Mouse (Mus musculus) embryonic fibroblast, embryonic 13.5 days (primary cell): ENCODE data around the gene Syne2. TPM values are rescaled to one million over a fixed set of nuclear protein-coding genes. Genes with fewer than 3 reads are reported as not detected.
A peak's percentile ranks its signal among the peaks of the same experiment; 100 is the strongest.

Source experiments
- H3K27ac ChIP-seq: 2 replicates; pipeline ENCODE4 v1.5.1; 2012; ENCODE audit warnings: low read length, control low read depth, inconsistent platforms; ENCODE audit not compliant: insufficient read depth
- H3K4me1 ChIP-seq: 2 replicates; pipeline ENCODE4 v1.6.1; 2011; ENCODE audit warnings: low read length; ENCODE audit not compliant: control insufficient read depth, insufficient read depth
- H3K4me3 ChIP-seq: 2 replicates; pipeline ENCODE4 v1.5.1; 2011; ENCODE audit warnings: mild to moderate bottlenecking, control low read depth, low read length; ENCODE audit not compliant: insufficient read depth
- CTCF ChIP-seq: IDR thresholded peaks from 2 replicates; pipeline ENCODE4 v1.5.1; 2011; ENCODE audit warnings: mild to moderate bottlenecking, control low read depth, low read length, moderate library complexity, borderline replicate concordance; ENCODE audit not compliant: insufficient read depth
- POLR2A ChIP-seq: IDR thresholded peaks from 2 replicates; pipeline ENCODE4 v1.6.1; 2011; ENCODE audit warnings: low read depth, mild to moderate bottlenecking, control low read depth, low read length, moderate library complexity
- polyA plus RNA-seq: library from polyadenylated mRNA; stranded (reverse); fragments of >200 nt; gene quantifications from 2 replicates; pipeline ENCODE4 v1.2.4, GENCODE M21; 2011; ENCODE audit warnings: low read depth; ENCODE audit not compliant: missing spikeins, insufficient read length

Gene Syne2
- polyA plus RNA-seq, 1 experiment = 10.9 TPM

DNA sequence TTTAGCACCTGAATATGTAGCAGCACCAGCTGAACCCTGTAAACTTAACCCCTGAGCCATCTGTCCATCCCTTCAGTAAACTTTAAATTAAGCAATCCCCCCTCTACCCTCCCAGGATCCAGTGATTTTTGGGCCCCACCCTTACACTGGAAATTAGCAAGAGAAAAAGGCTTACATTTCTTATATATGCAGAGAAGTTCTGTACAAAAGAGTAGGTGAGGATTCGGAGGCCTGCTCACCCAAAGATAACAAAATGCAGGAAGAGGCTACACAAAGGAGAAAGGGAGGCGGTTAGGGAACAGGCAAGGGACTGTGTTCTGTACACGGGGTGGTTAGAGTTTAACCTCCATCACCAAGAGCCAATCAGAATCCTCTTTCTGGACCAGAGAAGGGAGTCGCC lies 26.4 kb downstream of the Syne2 start:
- H3K4me3 ChIP-seq = no peak overlapping the region

DNA sequence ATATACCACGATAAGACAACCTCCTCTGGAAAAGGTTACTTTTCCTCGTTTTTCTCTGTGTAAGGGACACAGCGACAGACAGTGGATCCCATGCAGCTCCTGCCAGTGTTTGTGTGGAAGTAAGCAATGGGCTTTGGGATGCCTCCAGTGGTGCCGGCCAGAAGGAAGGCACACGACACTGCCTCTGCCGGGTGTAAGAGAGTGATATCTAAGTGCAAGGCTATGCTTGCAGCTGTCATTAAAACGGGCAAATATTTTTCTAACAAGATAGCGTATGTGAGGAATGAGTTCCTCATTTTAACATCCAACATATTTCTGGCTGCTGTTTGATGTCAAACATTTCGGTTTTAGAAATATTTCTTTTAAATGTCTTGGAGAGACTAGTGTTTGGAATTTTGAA lies 27.1 kb downstream of the Syne2 start:
- H3K4me1 ChIP-seq = no peaks in the 10 kb centered on the region
- H3K27ac ChIP-seq = no peak overlapping the region
- H3K4me3 ChIP-seq = no peak overlapping the region
- TF ChIP-seq POLR2A = no peak
- no peak for TF ChIP-seq CTCF

More for the DNA sequence above, 26.4 kb downstream of the Syne2 start:
- Histone ChIP-seq H3K4me1 (no peaks in the 10 kb centered on the region), H3K27ac (no peak overlapping the region)
- TF ChIP-seq CTCF (no peak), POLR2A (no peak)

DNA sequence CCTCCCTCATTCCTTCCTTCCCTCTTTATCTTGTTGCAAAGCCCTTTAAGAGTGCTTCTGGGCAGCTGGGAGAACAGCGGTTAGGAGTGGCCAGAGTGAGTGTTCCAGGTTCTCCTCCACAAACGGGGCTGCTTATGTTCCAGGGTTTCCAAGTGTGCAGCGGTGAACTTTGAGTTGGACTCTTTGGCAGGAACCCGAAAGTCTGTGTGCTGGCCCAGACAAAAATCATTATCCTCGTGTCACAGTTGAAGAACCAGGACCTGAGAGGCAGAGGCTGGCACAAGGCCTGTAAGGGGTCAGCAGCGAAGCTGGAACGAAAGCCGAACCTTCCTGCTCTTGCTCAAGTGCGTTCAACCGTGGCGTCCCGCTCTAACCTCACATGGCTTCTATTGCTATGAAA lies 28.6 kb downstream of the Syne2 start:
- TF ChIP-seq POLR2A = no peak
- TF ChIP-seq CTCF = no peak
- H3K4me3 ChIP-seq = no peak overlapping the region
- peaks cover 2% of the 10 kb centered on the region; the same call in 1 of the 2 replicates for H3K4me1 ChIP-seq
- H3K27ac ChIP-seq = no peak overlapping the region

DNA sequence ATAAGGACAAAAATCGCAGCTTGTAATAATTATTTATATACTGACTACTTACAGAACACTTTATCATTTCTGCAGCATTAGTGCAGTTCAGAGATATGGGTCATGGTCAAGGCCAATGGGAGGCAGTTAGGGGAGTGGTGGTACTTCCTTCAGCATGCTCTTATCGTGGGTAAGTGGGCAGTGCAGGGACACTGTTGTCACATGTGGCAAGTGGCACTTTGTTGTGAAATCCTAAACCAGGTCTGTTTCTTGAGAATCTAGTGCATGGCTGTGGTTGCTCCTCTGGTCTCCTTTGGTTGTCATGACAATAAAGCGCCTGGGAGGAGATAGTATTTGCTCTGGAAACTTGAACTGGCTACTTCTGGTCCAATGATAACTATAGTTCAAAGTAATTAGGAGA lies 32.3 kb downstream of the Syne2 start:
- Histone ChIP-seq H3K4me3 (no peak overlapping the region), H3K27ac (no peak overlapping the region), H3K4me1 (peaks cover 10% of the 10 kb centered on the region)
- TF ChIP-seq POLR2A (no peak), CTCF (no peak)

DNA sequence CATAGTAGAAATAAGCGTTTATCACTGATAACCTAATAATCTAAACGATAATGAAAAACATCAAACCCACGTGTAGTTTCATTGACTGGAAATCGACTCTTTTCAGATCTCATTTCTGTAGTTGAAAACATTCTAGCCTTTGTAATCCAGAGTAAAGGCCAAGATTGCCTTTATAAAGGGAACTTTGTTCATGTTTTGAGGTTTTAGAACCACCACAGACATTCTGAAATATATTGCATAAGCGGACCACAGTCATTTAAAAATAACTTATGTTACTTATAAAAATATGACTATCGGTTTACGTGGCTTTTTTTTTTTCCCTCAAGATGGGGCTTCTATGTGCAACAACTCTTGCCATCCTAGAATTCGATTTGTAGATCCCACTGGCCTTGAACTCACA lies 33.5 kb downstream of the Syne2 start:
- H3K4me1 ChIP-seq = peaks cover 10% of the 10 kb centered on the region

DNA sequence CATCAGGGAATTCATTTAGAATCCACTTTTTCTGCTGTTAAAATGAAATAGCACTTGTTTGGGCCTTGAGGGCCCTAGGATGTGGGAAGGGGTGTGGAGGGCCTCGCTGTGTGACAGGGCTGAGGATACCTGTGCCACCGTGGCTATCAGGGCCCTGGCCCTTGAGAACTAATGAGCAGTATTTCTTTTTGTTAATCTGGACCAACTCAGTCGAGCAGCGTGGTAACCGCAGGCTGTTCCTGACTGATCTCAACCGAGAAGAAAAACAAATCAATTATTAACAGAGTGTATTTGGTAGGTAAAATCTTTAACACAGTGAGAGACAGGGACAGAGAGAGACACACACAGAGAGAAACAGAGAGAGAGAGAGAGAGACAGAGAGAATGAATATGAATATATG lies 34.5 kb downstream of the Syne2 start:
- H3K4me1 ChIP-seq = peaks cover 10% of the 10 kb centered on the region
- no peak overlapping the region for H3K4me3 ChIP-seq
- TF ChIP-seq POLR2A (no peak), CTCF (no peak)
- no peak overlapping the region for H3K27ac ChIP-seq

More for the DNA sequence above, 33.5 kb downstream of the Syne2 start:
- H3K27ac ChIP-seq = no peak overlapping the region
- no peak overlapping the region for H3K4me3 ChIP-seq
- no peak for TF ChIP-seq POLR2A
- no peak for TF ChIP-seq CTCF

DNA sequence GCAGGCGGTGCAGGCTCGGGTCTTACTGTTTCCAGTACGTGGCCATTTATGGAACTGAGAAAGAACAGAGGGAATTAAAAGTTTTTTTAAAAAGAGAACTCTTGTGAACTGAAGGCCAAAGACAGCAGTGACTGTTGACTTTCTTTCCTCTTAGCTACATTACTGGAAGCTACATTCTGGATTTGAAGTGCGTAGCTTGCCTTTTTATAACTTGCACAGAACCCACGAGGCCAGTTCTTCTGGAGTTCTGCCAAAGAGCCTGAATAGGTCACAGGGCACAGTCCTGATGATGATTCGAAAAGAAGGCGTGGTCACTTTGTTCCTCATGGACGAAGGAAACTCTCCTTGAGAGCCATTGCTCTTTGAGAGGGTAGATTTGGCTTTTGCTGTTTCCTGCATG lies 35.6 kb downstream of the Syne2 start:
- Histone ChIP-seq H3K4me1 (peaks cover 10% of the 10 kb centered on the region), H3K27ac (peak overlapping the region; percentile 63), H3K4me3 (no peak overlapping the region)
- TF ChIP-seq CTCF (no peak), POLR2A (no peak)

DNA sequence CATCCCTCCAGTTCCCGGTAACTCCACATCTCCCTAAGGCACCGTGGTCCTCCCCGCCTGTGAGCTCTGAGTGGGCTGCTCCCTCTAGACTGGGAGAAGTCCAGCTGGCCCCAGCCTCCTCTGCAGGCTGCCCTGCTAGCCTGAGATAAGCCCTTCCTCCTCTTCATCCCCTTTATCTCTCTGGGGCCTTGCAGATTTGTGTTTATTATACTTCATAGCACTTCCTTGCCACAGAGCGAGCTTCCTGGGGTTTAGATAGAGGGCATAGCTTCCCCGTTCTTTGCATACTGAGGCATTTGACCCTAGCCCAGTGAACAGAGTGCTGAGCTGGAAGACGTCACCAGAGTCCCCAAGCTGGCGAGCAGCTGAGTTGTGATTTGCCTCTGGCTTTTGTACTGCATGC lies 37.1 kb downstream of the Syne2 start:
- TF ChIP-seq CTCF (no peak), POLR2A (no peak)
- Histone ChIP-seq H3K4me3 (no peak overlapping the region), H3K27ac (no peak overlapping the region), H3K4me1 (peaks cover 10% of the 10 kb centered on the region)

DNA sequence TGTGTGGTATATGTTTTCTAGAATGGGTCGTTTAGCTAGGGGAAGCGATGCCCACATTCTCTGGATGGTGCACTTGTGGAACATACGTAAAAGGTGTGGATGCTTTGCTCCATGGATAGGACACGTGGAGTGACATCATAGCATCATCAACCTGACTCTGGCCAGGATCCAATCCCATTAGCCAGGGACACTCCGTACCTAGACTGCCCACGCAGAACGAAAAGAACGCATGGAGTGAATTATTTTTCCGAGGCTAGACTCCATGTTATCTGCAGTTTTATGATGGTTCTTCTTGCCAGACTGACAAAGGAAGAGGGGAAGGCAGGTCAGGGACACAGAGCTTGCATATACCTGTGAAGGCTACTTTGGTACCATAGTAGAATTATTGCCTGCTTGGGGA lies 37.7 kb downstream of the Syne2 start:
- TF ChIP-seq POLR2A (no peak), CTCF (no peak)
- Histone ChIP-seq H3K4me1 (peaks cover 8% of the 10 kb centered on the region), H3K4me3 (no peak overlapping the region), H3K27ac (no peak overlapping the region)

DNA sequence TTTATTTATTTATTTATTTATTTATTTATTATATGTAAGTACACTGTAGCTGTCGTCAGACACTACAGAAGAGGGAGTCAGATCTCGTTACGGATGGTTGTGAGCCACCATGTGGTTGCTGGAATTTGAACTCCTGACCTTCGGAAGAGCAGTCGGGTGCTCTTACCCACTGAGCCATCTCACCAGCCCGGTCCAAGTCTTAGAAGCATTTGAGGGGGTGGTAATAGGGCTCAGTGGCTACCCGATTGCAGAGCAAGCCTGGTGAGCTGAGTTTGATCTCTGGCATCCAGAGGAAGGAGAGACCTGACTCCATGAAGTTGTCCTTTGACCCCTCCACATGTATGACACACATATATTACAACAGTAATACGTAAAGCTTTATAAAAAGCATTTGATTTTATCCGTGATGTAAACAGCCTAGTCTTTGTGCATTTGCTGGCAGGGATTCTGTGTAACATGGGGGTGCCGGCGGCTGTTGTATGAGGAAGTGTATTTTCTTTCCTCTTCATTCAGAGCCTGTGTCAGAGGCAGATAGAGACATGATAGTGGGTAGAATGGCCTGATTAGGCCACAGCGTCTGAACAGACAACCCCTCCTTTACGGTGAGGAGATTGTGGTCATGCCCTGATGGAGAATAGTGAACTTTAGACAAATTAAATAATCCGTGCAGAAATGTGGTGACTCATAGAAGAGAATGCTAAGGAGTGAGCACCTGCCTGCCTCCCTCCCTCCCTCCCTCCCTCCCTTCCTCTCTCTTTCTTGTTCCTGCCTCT lies 38.3 kb downstream of the Syne2 start:
- Histone ChIP-seq H3K27ac (no peak overlapping the region), H3K4me1 (peaks cover 8% of the 10 kb centered on the region), H3K4me3 (no peak overlapping the region)
- TF ChIP-seq POLR2A = no peak
- no peak for TF ChIP-seq CTCF
